Mouse (Mus musculus) natural killer cell, adult 2 months (primary cell): ENCODE measurements around the gene Sox14.

Source experiments
- DNase-seq, 2 experiments: peaks; one replicate each; pipeline ENCODE4 v3.0.0; 2022; ENCODE audit warnings: low spot score in 2 of 2

Sox14 gene

GRCm38 (mm10) chr9:99875618-99876372, at the start of gene Sox14:
Gene Sox14 (minus strand): TSS chr9:99876170.
- DNase-seq = no peak

GRCm38 (mm10) chr9:99879311-99879710, 3.3 kb upstream of the Sox14 start:
- no peak for DNase-seq

DNA sequence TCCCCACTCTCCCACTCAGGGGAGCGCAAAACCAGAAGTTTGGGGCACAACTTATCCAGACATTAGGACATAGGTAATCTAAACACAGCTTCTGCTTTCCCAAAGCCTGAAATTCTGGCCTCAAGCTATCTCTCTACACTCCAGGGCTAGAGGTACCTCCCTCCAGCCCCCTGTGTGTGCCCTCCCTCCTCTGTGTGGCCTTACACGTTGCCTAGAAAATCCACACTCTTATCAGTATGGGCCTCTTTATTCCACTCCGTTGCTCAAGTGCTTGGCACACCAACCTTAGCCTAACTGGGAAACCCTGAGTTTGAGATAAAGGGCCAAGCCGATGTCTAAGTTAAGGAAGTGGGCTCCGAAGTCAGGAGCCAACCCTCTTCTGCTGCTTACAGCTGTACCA, 2.6 kb upstream of the Sox14 start:
- DNase-seq = no peak

DNA sequence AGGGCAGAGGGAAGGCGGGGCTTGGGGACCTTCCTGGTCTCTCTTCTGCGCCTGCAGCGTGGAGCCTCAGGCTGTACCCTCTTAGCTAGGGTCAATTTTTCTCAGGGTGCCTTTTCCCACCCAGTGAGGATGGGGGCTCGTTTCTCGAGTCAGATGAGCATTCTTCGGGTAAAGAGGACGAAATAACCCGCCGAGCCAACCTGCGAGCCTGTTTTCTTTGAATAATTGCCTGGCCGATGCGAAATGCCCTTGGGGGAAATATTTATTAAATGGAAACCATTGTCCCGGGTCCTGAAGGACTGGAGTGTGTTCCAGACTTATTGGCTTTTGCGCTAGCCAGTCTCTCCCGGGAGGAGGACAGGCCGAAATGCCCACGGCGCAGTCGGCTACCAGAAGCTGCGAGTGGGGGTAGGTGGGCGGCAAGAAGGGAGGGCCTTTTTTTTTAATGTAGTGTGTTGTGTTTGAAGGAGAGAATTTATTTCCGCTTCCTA, 1.1 kb upstream of the Sox14 start:
- no peak for DNase-seq

- DNase-seq = no peak
These were observed 544 bp upstream of the Sox14 start for GRCm38 (mm10) chr9:99876373-99877055.

GRCm38 (mm10) chr9:99874735-99875617, 994 bp downstream of the Sox14 start:
- no peak for DNase-seq

- DNase-seq = no peak
These were observed 2.2 kb downstream of the Sox14 start for GRCm38 (mm10) chr9:99873721-99874120.

- no peak for DNase-seq
These were observed 2.8 kb downstream of the Sox14 start for GRCm38 (mm10) chr9:99873116-99873620.

GRCm38 (mm10) chr9:99872204-99873115, 3.5 kb downstream of the Sox14 start:
- no peak for DNase-seq

GRCm38 (mm10) chr9:99871556-99872203, 4.3 kb downstream of the Sox14 start:
- no peak for DNase-seq

GRCm38 (mm10) chr9:99870780-99871555, 5.0 kb downstream of the Sox14 start:
- DNase-seq = no peak

DNA sequence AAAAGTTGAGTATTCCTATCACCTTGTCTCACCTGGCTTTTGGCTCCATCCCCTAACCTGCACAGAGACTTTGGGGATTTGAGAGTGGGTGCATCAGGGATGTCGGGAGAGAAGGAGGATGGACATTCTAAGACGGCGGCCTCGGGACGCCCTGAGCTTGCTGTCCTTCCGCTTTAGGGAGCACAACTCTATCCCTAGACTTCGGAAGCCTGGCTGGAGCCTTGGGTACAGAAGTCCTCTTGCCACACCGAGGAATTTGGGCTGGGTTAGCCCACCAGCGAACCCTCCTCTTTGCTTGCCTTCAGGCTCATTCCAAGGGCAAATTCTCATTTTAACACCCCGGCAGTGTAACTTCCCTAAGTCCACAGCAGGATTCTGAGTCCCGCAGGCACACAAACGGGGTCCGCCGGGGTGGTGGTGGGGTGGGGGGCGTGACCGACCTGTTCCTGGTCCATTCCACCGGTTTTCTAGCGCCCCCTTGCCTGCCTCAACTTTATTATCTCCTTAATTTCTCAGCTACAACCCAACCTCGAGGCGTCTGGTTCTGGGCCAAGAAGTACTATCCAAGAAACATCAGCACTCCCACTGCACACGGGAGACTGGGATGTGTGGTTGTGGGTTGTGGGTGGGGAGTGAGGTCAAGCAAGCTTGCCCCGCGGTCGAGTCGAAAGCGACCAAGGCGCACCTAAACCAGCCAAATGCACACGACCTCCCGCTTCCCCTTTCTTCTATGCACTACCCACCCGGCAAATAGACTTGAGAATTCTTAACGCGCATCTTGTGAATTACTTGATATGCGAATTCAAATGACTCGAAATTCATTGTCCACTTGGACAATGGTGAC, 5.8 kb downstream of the Sox14 start:
- no peak for DNase-seq

DNA sequence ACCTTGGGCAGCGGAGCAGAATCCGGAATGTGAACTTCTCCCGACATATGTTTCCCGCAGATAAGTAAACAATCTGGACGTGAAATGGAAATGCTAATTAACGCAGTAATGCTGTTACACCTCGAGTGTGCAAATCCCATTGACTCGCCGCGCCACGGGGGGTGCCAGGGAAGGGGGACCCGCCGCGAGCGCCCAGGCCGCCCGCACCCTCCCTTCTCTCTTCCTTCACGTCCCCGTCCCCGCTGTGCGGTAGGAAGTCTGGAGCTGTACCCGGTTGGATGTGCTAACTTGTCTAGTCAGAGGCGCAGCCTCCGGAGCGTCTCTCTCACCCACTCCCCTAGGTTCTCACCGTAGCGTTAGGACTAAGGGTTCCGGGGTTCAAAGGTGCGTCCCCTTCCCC, 6.7 kb downstream of the Sox14 start:
- no peak for DNase-seq

GRCm38 (mm10) chr9:99868606-99869005, 7.4 kb downstream of the Sox14 start:
- DNase-seq = no peak

GRCm38 (mm10) chr9:99868054-99868453, 7.9 kb downstream of the Sox14 start:
- DNase-seq = no peak

DNA sequence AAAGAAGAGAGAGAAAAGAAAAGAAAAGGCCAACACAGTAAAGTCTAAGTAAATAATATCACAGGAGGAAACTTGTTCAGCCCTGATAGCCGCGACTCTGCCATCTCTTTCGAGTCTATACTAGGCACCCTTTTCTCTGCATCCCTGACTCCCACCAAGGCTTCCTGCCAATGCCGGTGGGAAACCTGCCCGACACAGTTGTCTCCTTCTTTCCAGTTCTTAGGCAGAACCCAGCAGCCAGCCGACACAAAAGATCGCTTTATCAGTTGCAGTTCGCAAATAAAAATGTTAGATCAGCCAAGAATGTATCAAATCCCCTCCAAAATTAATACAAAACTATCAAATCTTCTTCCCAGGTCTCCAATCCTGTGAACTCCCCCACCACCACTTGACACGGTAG, 13.0 kb downstream of the Sox14 start:
- no peak for DNase-seq

DNA sequence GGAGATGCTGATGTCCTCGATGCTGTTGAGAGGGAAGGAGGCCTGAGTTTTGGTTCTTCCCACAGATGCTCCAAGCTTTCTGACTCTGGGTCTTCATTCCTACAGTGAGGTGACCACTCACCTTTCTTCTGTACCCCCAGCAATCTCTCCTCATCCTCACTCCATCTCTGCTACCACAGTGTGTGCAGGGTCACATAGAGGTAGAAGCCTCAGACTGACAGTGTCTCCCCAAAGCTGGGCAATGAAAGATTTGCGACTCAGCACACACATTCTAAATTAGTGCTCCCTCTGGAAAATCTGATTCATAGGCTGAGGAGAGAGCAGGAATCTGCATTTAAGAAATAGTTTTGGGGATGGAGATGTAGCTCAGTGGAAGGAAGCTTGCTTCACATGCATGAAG, 21.5 kb downstream of the Sox14 start:
- no peak for DNase-seq

DNA sequence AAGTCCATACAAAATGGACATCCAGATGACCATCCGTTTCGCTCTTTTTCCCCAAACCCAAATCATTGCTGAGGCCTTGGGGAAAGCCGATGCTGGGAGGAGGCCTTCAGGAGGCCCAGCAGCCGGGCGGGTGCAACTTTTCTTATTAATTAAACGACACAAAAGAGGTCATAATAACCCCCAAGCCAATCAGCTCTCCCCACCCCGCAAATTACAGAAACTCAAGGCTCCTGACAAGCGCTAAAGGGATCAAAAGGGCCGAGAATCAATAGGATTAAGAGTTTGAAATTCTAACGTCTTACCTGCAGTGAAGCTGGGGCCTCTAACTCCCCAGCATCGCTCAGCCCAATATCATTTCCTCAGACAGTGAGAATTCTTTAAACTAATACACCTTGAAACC, 22.6 kb downstream of the Sox14 start:
- DNase-seq = no peak

DNA sequence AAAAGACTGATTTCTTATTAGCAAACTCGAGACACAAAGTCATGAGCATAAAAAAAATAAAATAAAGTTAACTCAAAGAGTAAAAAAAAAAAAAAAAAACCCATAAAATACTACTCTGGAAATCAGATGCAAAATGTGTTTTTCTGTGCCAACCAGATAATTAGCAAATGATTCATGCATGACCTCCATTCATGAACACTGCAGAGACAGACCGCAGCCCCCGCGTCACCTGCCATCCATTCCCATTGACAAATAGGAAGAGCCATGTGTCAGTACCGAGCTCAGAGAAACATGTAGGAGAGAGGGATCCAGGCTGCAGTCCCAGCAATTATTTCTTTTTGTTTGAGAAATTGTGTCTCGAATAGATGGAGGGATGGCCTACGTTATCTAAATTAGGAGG, 25.6 kb downstream of the Sox14 start:
- no peak for DNase-seq
